Mouse (Mus musculus) granulocyte monocyte progenitor cell, adult 5-6 weeks (primary cell): ENCODE data around the gene Sstr2. TPM values are rescaled to one million over a fixed set of nuclear protein-coding genes. Genes with fewer than 3 reads are reported as not detected.

Source experiments
- total RNA-seq, 2 experiments: library from RNA; stranded (forward) in 1 of 2; stranded (reverse) in 1 of 2; fragments of 200-712, 200-1000 nt in 1 of 2; fragments of >200 nt in 1 of 2; fragmentation: Nextera tagmentation in 1 of 2; gene quantifications; 2 replicates each; pipeline ENCODE4 v1.2.3; 2014 to 2017

The Sstr2 gene
- total RNA-seq, 2 experiments from 2014 or later = 1.2 TPM; not detected in 1

Other genes starting within 250 kb of the Sstr2 start
- gene Cog1, start 29.8 kb downstream of the Sstr2 start, total RNA-seq (2014; fragmentation: Nextera tagmentation) = 39.1 and 63.6 TPM in 2 replicates
- gene Cog1, start 29.8 kb downstream of the Sstr2 start, total RNA-seq (2017) = 11.3 and 22.8 TPM in 2 replicates
- gene Slc39a11, start 30.7 kb downstream of the Sstr2 start, total RNA-seq (2014; fragmentation: Nextera tagmentation) = 24.8 and 37.0 TPM in 2 replicates
- 30.5 and 36.9 TPM in 2 replicates for gene Slc39a11, start 30.7 kb downstream of the Sstr2 start, total RNA-seq (2017)
- gene Fam104a, start 64.8 kb downstream of the Sstr2 start, total RNA-seq (2014; fragmentation: Nextera tagmentation) = 14.4 and 15.6 TPM in 2 replicates
- gene Fam104a, start 64.8 kb downstream of the Sstr2 start, total RNA-seq (2017) = 17.6 and 25.0 TPM in 2 replicates
- 10.4 and 28.3 TPM in 2 replicates for gene D11Wsu47e, start 65.1 kb downstream of the Sstr2 start, total RNA-seq (2014; fragmentation: Nextera tagmentation)
- gene D11Wsu47e, start 65.1 kb downstream of the Sstr2 start, total RNA-seq (2017) = 6.4 and 19.0 TPM in 2 replicates
- not detected in 2 replicates for gene Cpsf4l, start 90.7 kb downstream of the Sstr2 start, total RNA-seq (2014; fragmentation: Nextera tagmentation)
- not detected in 2 replicates for gene Cpsf4l, start 90.7 kb downstream of the Sstr2 start, total RNA-seq (2017)
- gene Cdc42ep4, start 132.5 kb downstream of the Sstr2 start, total RNA-seq (2014; fragmentation: Nextera tagmentation) = 13.9 and 15.5 TPM in 2 replicates
- 14.8 and 21.5 TPM in 2 replicates for gene Cdc42ep4, start 132.5 kb downstream of the Sstr2 start, total RNA-seq (2017)